Mouse (Mus musculus) spleen, postnatal 10 days (tissue): Measurements from ENCODE around the gene Tmem184a.
A peak's percentile ranks its signal among the peaks of the same experiment; 100 is the strongest.

Experiments
- DNase-seq, 2 experiments: peaks; one replicate each; pipeline ENCODE4 v3.0.0; 2021 to 2022; ENCODE audit warnings: low spot score in 2 of 2

Tmem184a gene

DNA sequence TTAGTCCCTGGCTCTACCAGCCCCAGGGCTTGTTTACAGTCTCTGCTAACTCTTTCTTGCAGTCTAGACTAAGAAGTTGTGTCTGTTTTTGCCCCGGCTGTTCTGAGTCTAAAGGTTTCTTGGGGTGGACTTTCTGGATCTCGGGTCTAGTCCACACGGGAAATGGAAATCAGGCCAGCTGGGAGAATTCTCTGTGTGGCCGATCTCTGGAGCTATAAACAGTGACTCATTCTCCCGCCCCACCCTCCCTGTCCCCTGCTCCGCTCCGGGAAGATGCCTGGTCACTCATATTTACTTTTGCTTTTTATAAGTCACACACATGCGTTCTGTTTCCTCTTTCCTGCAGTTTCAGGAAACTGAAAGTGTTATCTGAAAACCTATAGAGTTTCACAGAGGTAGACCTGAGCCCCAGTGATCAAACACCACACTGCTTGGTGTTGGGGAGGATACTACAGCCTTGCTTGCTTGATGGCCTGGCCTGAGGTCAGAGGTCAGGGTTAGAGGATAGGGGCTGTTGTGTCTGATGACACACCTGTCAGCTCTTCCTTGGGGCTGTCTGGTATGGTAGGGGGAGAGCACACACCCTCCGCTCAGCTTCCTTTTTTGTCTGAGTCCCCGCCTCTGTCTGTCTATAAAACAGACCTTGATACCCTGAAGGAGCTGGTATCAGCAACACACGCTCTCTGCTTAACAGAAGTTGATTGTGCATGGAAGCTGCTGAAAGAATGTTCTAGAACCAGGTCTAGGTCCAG, 26.2 kb downstream of the Tmem184a start:
- no peak for DNase-seq

DNA sequence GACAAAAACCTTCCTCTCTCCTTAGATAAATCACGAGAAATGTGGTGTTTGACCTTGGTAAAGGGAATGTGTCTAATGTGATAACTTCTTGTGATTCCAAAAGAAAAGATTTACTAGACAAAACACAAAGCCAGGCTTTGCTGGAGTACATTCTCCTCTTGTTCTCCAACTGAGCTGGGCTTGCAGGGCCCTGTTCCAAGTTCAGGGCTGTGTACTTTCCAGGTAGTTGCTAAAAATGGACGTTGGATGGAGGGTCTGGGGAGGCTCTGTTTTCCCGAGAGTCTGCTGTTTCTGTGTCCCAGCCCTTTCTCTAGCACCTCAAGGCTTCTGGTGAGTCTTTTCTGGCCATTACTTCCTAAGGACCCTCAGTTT, 26.8 kb downstream of the Tmem184a start:
- no peak for DNase-seq

DNA sequence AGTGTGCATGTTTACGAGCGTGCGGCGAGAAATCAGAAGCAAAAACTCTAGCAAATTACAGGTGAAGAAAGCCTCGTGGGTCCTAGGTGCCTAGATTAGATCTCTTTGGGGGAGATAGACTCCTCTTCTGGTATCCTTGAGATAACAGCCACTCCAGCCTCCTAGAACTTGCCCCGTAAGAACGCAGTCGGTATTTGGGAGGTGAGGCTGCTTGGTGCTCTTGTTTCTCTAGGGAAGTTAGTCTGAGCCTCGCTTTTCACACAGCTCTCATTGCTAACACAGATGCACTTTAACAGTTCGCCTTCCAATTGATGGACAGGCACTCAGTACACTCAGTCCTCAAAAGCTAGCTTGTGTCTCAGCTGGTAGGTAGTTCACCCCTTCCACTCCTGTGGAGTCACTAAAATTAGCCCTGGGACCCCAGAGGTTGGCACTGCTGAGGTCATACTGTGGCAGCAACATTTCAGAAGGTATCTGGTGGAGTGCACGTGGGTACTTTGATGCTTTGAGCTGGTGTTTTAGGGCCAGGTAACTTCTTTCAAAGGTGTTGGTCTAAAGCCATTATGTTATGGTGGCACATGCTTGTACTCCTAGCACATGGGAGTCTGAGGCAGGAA, 27.4 kb downstream of the Tmem184a start:
- DNase-seq, result no peak

DNA sequence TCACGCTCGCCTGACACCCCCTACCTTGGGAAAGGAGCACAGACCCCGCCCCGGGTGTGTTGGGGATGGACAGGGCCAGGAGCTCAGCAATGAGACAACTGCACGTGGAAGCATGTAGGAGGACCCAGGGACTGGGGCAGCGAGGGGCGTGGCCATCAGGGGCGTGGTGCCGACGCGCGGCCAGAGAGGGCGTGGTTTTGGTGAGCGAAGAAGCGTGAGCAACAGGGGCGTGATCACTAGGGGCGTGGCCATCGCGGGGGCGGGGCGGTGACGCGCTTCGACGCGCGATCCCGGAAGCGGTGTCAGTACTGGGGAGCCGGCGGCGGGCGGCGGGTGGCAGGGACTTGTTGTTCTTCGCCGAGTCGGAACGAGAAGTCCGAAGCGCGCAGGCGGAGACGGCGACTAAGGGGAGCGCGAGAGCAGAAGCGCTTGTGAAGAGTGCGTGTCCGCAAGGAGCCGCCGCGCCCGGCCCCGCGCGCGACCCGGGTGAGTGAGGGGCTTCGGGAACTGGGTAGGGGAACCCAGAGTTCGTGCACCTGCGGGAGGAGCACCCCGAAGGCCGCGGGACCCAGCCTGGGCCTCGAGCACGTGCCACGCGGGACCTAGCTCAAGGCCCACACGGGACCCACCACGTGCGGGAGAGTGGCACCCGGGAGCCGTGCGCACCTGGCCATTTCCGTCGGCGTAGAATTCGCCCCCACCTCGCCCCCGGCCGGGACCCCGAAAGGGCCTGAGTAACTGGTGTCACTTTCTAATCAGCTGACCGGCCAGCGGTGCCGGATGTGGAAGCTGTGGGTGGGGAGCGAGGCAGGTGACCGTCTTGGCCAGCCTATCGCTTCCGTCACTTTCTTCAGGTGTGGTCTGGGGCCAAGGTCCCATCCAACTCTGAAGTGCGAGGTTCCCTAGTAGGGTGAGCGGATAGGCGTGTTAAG, 28.2 kb downstream of the Tmem184a start, which contains the start of gene Mafk:
TSS of gene Mafk (plus strand) at position 287 of the 932 bp plus-strand sequence.
- DNase-seq, result peak; percentile 99 to 100

DNA sequence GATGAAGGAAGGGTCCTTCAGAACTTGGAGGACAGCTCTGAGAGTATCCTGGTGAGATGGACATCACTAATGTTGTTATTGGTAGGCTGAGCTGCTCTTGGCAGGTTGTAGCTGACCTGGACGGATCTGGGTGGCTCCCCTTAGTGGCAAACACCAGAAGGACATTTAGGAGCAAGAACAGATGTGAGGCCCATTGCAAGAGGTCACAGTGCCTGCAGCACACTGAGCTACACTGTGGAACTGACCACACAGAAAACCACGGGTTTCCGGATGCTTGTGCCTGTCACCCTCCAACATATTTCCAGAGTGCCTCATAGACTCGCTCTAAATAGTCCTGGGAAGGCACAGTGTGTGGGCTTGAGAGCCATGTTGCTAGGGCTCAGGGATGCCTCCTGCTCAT, 30.3 kb downstream of the Tmem184a start:
- peak in 1 of 2 experiments; percentile 48 for DNase-seq

DNA sequence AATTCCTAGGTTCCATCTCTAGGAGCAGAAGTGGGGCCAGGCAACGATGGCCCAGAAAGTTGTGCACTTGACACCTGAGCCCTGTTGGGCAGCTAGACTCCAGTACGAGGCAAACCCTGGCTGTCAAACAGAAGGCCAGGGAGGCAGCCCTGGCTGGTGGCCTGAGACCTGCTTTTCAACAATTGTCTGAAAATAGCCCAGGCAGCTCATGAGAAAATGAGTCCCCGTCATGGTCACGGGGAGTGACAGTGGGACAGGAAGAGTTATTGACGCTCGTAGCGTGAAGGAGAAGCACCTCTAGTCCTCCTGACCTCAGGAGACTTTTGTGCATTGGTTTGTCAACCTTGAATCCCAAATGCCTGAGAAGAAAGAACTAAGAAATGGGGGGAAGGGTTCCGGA, 38.3 kb downstream of the Tmem184a start:
- DNase-seq, result no peak

DNA sequence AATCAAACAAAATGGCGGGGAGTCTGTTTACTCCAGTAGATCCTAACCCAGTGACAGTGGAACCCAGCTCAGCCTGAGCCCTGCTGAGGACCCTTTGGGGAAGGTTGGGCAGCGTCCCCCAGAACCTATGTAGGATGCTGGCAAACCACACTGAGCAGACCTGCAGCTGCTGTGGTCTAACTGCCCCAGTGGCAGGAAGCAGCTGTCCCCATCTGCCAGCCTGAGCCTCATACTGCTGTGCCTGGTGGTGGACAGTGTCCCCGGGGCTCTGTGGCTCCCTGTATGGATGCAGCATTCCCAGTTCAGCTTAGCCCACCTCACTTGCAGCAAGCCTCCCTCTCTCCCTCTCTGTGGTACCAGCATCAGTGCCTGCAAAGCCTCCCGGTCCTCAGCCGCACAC, 42.8 kb downstream of the Tmem184a start:
- peak in 1 of 2 experiments; percentile 43 for DNase-seq

DNA sequence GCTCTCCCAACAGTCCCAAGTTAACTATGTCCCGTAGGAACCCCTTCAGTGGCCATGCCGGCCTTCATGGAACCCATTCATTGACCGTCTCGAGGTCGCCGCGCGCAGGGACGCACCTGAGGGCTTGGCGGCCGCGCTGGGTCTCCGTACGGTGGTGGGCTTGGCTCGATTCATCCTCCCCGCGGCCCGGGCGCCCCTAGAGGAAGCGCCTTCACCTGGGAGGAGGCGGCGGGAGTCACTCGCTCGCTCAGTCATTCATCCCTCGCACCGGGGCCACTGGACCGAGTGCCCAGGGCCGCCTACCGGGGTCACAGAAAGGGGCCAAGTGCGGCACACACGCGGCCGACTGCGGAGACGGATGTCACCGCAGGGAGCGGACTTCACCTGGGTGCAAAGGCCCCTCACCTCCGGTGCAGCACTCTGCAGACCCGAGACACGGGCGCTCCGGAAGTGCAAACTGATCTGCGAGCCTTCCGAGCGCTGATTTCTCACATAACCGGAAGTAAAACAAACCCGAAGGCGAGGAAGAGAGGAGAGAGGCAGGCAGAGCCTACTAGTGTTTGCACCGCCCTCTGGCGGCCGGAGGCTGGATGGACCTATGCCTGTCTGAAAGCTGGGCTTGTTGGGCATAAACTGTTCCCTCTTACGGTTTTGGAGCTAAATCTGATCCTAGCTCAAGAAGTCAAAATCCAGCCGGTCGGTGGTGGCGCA, 44.3 kb downstream of the Tmem184a start, which contains the start of gene Ints1:
TSS of gene Ints1 (minus strand) at position 459 of the 711 bp plus-strand sequence.
- DNase-seq, result peak; percentile 94 to 99

DNA sequence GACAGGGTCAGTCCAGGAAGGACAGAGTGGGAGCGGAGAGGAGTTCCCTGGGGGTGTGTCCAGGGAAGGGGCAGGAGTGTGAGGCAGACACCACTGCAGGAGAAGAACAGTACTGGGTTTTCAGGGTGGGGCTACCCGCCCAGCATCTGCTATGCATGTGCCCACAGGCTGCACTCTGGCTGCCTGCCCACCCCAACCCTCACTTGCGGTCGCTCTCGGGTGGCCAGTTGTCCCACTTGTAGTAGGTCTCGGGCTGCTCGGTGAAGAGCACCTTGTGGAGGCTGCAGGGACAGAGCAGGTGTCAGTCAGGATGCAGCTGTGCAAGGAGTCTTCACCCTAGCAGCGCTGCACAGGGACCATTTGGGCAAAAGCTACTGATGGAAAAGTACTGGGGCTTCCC, 51.5 kb downstream of the Tmem184a start:
- no peak for DNase-seq

DNA sequence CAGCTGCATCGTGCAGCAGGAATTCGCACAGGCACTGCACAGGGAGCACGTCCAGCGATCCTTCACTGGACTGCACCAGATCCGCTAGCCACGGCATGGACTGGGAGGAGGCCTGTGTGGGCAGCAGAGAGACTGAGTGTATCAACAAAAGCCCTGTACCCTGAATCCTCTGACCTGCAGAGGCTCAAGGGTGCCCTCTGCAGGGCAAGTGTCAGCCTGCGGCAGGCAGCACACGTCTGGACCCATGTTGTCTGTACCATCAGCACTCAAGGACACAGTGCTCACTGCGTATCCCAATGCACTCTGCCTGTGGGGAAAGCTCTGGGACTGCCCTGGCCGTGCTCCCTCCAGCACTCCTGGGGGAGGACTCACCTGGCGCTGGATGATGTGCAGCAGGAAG, 55.4 kb downstream of the Tmem184a start:
- DNase-seq, result peak in 1 of 2 experiments; percentile 61

DNA sequence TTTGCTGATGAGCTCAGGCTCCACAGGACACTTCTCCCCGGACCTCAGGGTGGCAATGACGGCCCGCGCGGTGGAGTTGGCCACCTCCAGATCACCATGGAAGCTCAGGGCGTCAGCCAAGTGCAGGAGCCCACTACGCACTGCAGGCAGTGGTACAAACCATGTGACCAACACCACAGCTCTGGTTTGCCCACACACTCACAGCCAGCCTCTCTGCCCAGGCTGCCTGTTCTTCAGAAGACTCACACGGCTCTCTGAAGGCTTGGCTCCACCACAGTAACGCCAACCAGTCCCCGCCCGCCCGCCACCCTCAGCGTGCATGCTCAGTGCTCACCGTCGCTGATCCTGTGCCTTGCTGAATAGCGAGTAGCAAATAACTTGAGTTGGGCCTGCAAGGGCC, 61.6 kb downstream of the Tmem184a start:
- no peak for DNase-seq

DNA sequence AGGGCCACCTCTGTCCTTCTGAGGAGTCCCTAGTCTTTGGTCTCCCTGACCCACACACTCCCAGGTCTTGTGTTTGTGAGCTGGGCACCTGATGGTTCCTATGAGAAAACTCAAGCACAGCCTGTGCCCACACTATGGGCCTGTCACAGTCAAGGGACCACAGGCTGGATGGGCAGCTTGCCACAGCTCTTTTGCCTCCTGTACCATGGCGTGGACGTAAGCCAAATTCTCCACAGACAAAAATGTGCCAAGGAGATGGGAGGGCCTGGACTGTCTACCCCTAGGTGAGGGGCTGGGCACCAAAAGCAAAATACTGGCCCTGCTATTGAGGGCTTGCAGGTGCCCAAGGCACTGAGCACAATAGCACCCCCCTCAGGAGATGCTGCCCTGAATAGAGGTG, 63.1 kb downstream of the Tmem184a start:
- no peak for DNase-seq

DNA sequence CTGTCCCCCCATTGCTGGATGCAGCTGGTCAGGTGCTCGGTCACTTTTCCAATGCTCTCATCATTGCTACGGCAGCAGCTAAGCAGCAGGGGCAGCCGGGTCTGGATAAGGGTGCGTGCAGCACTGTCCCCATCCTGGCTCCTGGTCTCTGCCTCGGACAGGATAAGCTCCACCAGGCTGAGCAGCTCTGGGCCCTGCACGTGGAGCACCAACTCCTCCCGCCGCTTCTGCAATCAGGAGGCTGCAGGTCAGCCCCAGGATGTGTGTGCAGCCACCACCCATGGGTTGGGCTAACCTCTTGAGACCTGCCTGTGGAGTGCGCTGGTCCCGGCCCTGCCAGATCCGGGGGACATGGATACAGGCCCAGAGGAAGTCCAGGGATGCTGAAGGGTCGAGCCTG, 63.6 kb downstream of the Tmem184a start:
- no peak for DNase-seq

DNA sequence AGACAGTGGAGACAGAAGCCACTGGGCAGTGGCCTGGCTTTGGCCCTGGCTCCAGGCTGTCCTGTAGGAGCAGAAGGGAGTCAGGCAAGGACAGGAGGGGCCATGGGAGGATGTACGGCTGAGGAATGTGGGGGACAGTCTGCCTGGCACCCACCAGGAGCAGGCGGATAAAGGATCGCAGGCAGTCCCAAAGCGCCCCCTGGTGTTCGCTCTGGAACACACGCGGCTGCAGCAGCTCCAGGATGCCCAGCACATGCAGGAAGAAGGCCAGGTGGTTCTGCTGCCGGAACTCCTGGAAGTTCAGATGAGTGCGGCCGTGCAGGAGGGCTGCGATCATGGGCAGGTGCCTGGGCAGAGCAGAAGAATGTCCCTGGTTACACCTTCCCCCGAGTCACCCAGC, 65.0 kb downstream of the Tmem184a start:
- DNase-seq, result peak; percentile 56 to 77
